Mouse (Mus musculus) erythroblast, embryonic 14.5 days (primary cell): ENCODE results near the gene Prox1. TPM values are rescaled to one million over a fixed set of nuclear protein-coding genes. Genes with fewer than 3 reads are reported as not detected.

Experiments
- H3K27me3 ChIP-seq: 2 replicates; pipeline ENCODE4 v1.6.1; 2012; ENCODE audit warnings: inconsistent platforms; ENCODE audit not compliant: control insufficient read depth
- H3K36me3 ChIP-seq: 2 replicates; pipeline ENCODE4 v1.6.1; 2012; ENCODE audit warnings: mild to moderate bottlenecking, inconsistent platforms; ENCODE audit not compliant: control insufficient read depth
- H3K4me1 ChIP-seq: 2 replicates; pipeline ENCODE4 v1.6.1; 2012; ENCODE audit warnings: inconsistent platforms; ENCODE audit not compliant: control insufficient read depth
- H3K4me3 ChIP-seq: replicated peaks from 2 replicates; pipeline ENCODE3; 2012; ENCODE audit warnings: moderate library complexity, mild to moderate bottlenecking, inconsistent platforms
- H3K9me3 ChIP-seq: 2 replicates; pipeline ENCODE4 v1.6.1; 2012; ENCODE audit warnings: low read length, inconsistent platforms, mixed read lengths; ENCODE audit not compliant: control insufficient read depth
- GATA1 ChIP-seq: IDR thresholded peaks from 2 replicates; pipeline ENCODE4 v1.6.1; 2012; ENCODE audit warnings: low read length, inconsistent platforms, mixed read lengths
- TAL1 ChIP-seq: IDR thresholded peaks from 3 replicates; pipeline ENCODE4 v1.6.1; 2012; ENCODE audit warnings: low read length, inconsistent platforms, mixed read lengths
- polyA plus RNA-seq: library from polyadenylated mRNA; stranded (reverse); fragments of >175 nt; gene quantifications from 2 replicates; pipeline ENCODE4 v1.2.3, GENCODE M21; 2012

The Prox1 gene
- polyA plus RNA-seq, 1 experiment, result 0.03 TPM

- no peak for TF ChIP-seq TAL1
- no peak for TF ChIP-seq GATA1
- Histone ChIP-seq H3K4me1 (no peaks in the 10 kb centered on the region), H3K36me3 (no peaks in the 10 kb centered on the region; the same call in 1 of the 2 replicates), H3K4me3 (no peak overlapping the region), H3K27me3 (no peaks in the 10 kb centered on the region), H3K9me3 (no peaks in the 10 kb centered on the region)
Observed at GRCm38 (mm10) chr1:190142584-190142983, 27.9 kb downstream of the Prox1 start.

GRCm38 (mm10) chr1:190140519-190140918 is 30.0 kb downstream of the Prox1 start:
- Histone ChIP-seq H3K27me3 (no peaks in the 10 kb centered on the region), H3K36me3 (no peaks in the 10 kb centered on the region; the same call in 1 of the 2 replicates), H3K4me3 (no peak overlapping the region), H3K9me3 (no peaks in the 10 kb centered on the region), H3K4me1 (no peaks in the 10 kb centered on the region)
- TF ChIP-seq TAL1 (no peak), GATA1 (no peak)

GRCm38 (mm10) chr1:190139711-190140405 is 30.7 kb downstream of the Prox1 start:
- H3K4me1 ChIP-seq, result no peaks in the 10 kb centered on the region
- H3K36me3 ChIP-seq, result no peaks in the 10 kb centered on the region; the same call in 1 of the 2 replicates
- no peak for TF ChIP-seq TAL1
- no peak for TF ChIP-seq GATA1
- H3K9me3 ChIP-seq, result no peaks in the 10 kb centered on the region
- no peak overlapping the region for H3K4me3 ChIP-seq
- H3K27me3 ChIP-seq, result no peaks in the 10 kb centered on the region

GRCm38 (mm10) chr1:190137943-190138342 is 32.6 kb downstream of the Prox1 start:
- TF ChIP-seq TAL1, result no peak
- no peak overlapping the region for H3K4me3 ChIP-seq
- no peaks in the 10 kb centered on the region for H3K4me1 ChIP-seq
- H3K36me3 ChIP-seq, result no peaks in the 10 kb centered on the region; the same call in 1 of the 2 replicates
- H3K9me3 ChIP-seq, result no peaks in the 10 kb centered on the region
- no peaks in the 10 kb centered on the region for H3K27me3 ChIP-seq

GRCm38 (mm10) chr1:190132897-190133296 is 37.6 kb downstream of the Prox1 start:
- Histone ChIP-seq H3K36me3 (no peaks in the 10 kb centered on the region; the same call in 1 of the 2 replicates), H3K4me3 (no peak overlapping the region), H3K9me3 (no peaks in the 10 kb centered on the region), H3K4me1 (no peaks in the 10 kb centered on the region), H3K27me3 (no peaks in the 10 kb centered on the region)
- TF ChIP-seq TAL1 (no peak), GATA1 (no peak)

GRCm38 (mm10) chr1:190130888-190131287 is 39.6 kb downstream of the Prox1 start:
- Histone ChIP-seq H3K4me3 (no peak overlapping the region), H3K27me3 (no peaks in the 10 kb centered on the region), H3K4me1 (no peaks in the 10 kb centered on the region), H3K36me3 (no peaks in the 10 kb centered on the region; the same call in 1 of the 2 replicates), H3K9me3 (no peaks in the 10 kb centered on the region)
- no peak for TF ChIP-seq TAL1
- TF ChIP-seq GATA1, result no peak

GRCm38 (mm10) chr1:190129553-190129952 is 41.0 kb downstream of the Prox1 start:
- Histone ChIP-seq H3K9me3 (no peaks in the 10 kb centered on the region), H3K36me3 (no peaks in the 10 kb centered on the region; the same call in 1 of the 2 replicates), H3K4me1 (no peaks in the 10 kb centered on the region), H3K4me3 (no peak overlapping the region), H3K27me3 (no peaks in the 10 kb centered on the region)
- TF ChIP-seq GATA1 (no peak), TAL1 (no peak)

- H3K36me3 ChIP-seq, result no peaks in the 10 kb centered on the region; the same call in 1 of the 2 replicates
- H3K27me3 ChIP-seq, result no peaks in the 10 kb centered on the region
- TF ChIP-seq TAL1 (no peak), GATA1 (no peak)
- no peak overlapping the region for H3K4me3 ChIP-seq
- no peaks in the 10 kb centered on the region for H3K9me3 ChIP-seq
- H3K4me1 ChIP-seq, result no peaks in the 10 kb centered on the region
Observed at GRCm38 (mm10) chr1:190128674-190129322, 41.7 kb downstream of the Prox1 start.

- H3K4me1 ChIP-seq, result no peaks in the 10 kb centered on the region
- H3K4me3 ChIP-seq, result no peak overlapping the region
- TF ChIP-seq GATA1 (no peak), TAL1 (no peak)
- no peaks in the 10 kb centered on the region for H3K9me3 ChIP-seq
- no peaks in the 10 kb centered on the region; the same call in 1 of the 2 replicates for H3K36me3 ChIP-seq
- no peaks in the 10 kb centered on the region for H3K27me3 ChIP-seq
Observed at GRCm38 (mm10) chr1:190127878-190128277, 42.6 kb downstream of the Prox1 start.
